Mouse (Mus musculus): Measurements from ENCODE around the gene Lef1. TPM values are rescaled to one million over a fixed set of nuclear protein-coding genes. Genes with fewer than 3 reads are reported as not detected.

Lef1 gene
- total RNA-seq, 1 experiment, result 11.1 TPM

GRCm38 (mm10) chr3:131141546-131141945 is 31.3 kb downstream of the Lef1 start:
- H3K9me3 ChIP-seq (ENCODE audit: control insufficient read depth, insufficient read depth, low read depth, low read length), result no peaks in the 10 kb centered on the region
- H3K4me3 ChIP-seq (ENCODE audit: insufficient read depth in 1 of 2, low read depth in 1 of 2, low read length in 2 of 2, poor library complexity in 1 of 2, severe bottlenecking in 1 of 2), result no peak overlapping the region
- H3K9ac ChIP-seq (ENCODE audit: insufficient read depth, low read depth, low read length, poor library complexity, severe bottlenecking), result no peak overlapping the region
- H3K4me1 ChIP-seq (ENCODE audit: control insufficient read depth in 2 of 2, insufficient read depth in 2 of 2, low read length in 2 of 2, poor library complexity in 1 of 2), result peaks cover 2 to 25% of the 10 kb centered on the region in 2 experiments; a peak in 1 of 4 replicates
- H3K36me3 ChIP-seq (ENCODE audit: control insufficient read depth, insufficient read depth, low read length, poor library complexity, severe bottlenecking), result no peaks in the 10 kb centered on the region
- DNase-seq (ENCODE audit: low read depth, low spot score), result no peak
- in situ Hi-C loops (cut with MboI; ENCODE audit: low sequenced_read_pairs in 2 of 2, unreplicated experiment in 2 of 2), result no loop called here
- TF ChIP-seq MAFK (IDR thresholded peaks at IDR 0.05; ENCODE audit: insufficient read depth, low read depth, low read length), result no peak
- no peak for TF ChIP-seq CHD2 (IDR thresholded peaks at IDR 0.05; ENCODE audit: low read depth, low read length)
- no peak for TF ChIP-seq ZC3H11A (IDR thresholded peaks at IDR 0.05; ENCODE audit: borderline replicate concordance, low read depth, low read length)
- no peak for TF ChIP-seq HCFC1 (IDR thresholded peaks at IDR 0.05; ENCODE audit: borderline replicate concordance, insufficient read depth, low read length)
- TF ChIP-seq ZNF384 (IDR thresholded peaks at IDR 0.05; ENCODE audit: low read depth, low read length), result no peak
- H3K27ac ChIP-seq (ENCODE audit: insufficient read depth, low read depth, low read length, poor library complexity, severe bottlenecking), result no peak overlapping the region

- Histone ChIP-seq H3K36me3 (ENCODE audit: control insufficient read depth, insufficient read depth, low read length, poor library complexity, severe bottlenecking) (no peaks in the 10 kb centered on the region), H3K4me1 (ENCODE audit: control insufficient read depth in 2 of 2, insufficient read depth in 2 of 2, low read length in 2 of 2, poor library complexity in 1 of 2) (peaks cover 2 to 24% of the 10 kb centered on the region in 2 experiments; a peak in 1 of 4 replicates), H3K9me3 (ENCODE audit: control insufficient read depth, insufficient read depth, low read depth, low read length) (no peaks in the 10 kb centered on the region), H3K9ac (ENCODE audit: insufficient read depth, low read depth, low read length, poor library complexity, severe bottlenecking) (no peak overlapping the region), H3K4me3 (ENCODE audit: insufficient read depth in 1 of 2, low read depth in 1 of 2, low read length in 2 of 2, poor library complexity in 1 of 2, severe bottlenecking in 1 of 2) (no peak overlapping the region), H3K27ac (ENCODE audit: insufficient read depth, low read depth, low read length, poor library complexity, severe bottlenecking) (no peak overlapping the region)
- in situ Hi-C loops (cut with MboI; ENCODE audit: low sequenced_read_pairs in 2 of 2, unreplicated experiment in 2 of 2), result no loop called here
- DNase-seq (ENCODE audit: low read depth, low spot score), result peak; percentile 41
- TF ChIP-seq MAFK (IDR thresholded peaks at IDR 0.05; ENCODE audit: insufficient read depth, low read depth, low read length) (no peak), ZNF384 (IDR thresholded peaks at IDR 0.05; ENCODE audit: low read depth, low read length) (no peak), HCFC1 (IDR thresholded peaks at IDR 0.05; ENCODE audit: borderline replicate concordance, insufficient read depth, low read length) (no peak), CHD2 (IDR thresholded peaks at IDR 0.05; ENCODE audit: low read depth, low read length) (no peak), ZC3H11A (IDR thresholded peaks at IDR 0.05; ENCODE audit: borderline replicate concordance, low read depth, low read length) (no peak)
Observed at GRCm38 (mm10) chr3:131144250-131144649, 34.0 kb downstream of the Lef1 start.

GRCm38 (mm10) chr3:131152921-131153320 is 42.6 kb downstream of the Lef1 start:
- TF ChIP-seq ZC3H11A (IDR thresholded peaks at IDR 0.05; ENCODE audit: borderline replicate concordance, low read depth, low read length) (no peak), MAFK (IDR thresholded peaks at IDR 0.05; ENCODE audit: insufficient read depth, low read depth, low read length) (0 out of 2 replicates have a peak, but pooled peaks have one; percentile 35)
- in situ Hi-C loops (cut with MboI; ENCODE audit: low sequenced_read_pairs in 2 of 2, unreplicated experiment in 2 of 2), result no loop called here

GRCm38 (mm10) chr3:131153896-131154295 is 43.6 kb downstream of the Lef1 start:
- no peak overlapping the region for H3K9ac ChIP-seq (ENCODE audit: insufficient read depth, low read depth, low read length, poor library complexity, severe bottlenecking)
- H3K27ac ChIP-seq (ENCODE audit: insufficient read depth, low read depth, low read length, poor library complexity, severe bottlenecking), result no peak overlapping the region
- no peak for DNase-seq (ENCODE audit: low read depth, low spot score)
- no peaks in the 10 kb centered on the region; the same call in 1 of the 2 replicates for H3K36me3 ChIP-seq (ENCODE audit: control insufficient read depth, insufficient read depth, low read length, poor library complexity, severe bottlenecking)
- peaks cover 0 to 9% of the 10 kb centered on the region in 2 experiments; a peak in 2 of 4 replicates for H3K4me1 ChIP-seq (ENCODE audit: control insufficient read depth in 2 of 2, insufficient read depth in 2 of 2, low read length in 2 of 2, poor library complexity in 1 of 2)
- no peak for TF ChIP-seq MAFK (IDR thresholded peaks at IDR 0.05; ENCODE audit: insufficient read depth, low read depth, low read length)
- no peak for TF ChIP-seq ZNF384 (IDR thresholded peaks at IDR 0.05; ENCODE audit: low read depth, low read length)
- TF ChIP-seq ZC3H11A (IDR thresholded peaks at IDR 0.05; ENCODE audit: borderline replicate concordance, low read depth, low read length), result no peak
- TF ChIP-seq CHD2 (IDR thresholded peaks at IDR 0.05; ENCODE audit: low read depth, low read length), result no peak
- TF ChIP-seq HCFC1 (IDR thresholded peaks at IDR 0.05; ENCODE audit: borderline replicate concordance, insufficient read depth, low read length), result no peak
- no peaks in the 10 kb centered on the region for H3K9me3 ChIP-seq (ENCODE audit: control insufficient read depth, insufficient read depth, low read depth, low read length)
- in situ Hi-C loops (cut with MboI; ENCODE audit: low sequenced_read_pairs in 2 of 2, unreplicated experiment in 2 of 2), result no loop called here
- no peak overlapping the region for H3K4me3 ChIP-seq (ENCODE audit: insufficient read depth in 1 of 2, low read depth in 1 of 2, low read length in 2 of 2, poor library complexity in 1 of 2, severe bottlenecking in 1 of 2)

More at GRCm38 (mm10) chr3:131152921-131153320, 42.6 kb downstream of the Lef1 start:
- Histone ChIP-seq H3K36me3 (ENCODE audit: control insufficient read depth, insufficient read depth, low read length, poor library complexity, severe bottlenecking) (no peaks in the 10 kb centered on the region; the same call in 1 of the 2 replicates), H3K27ac (ENCODE audit: insufficient read depth, low read depth, low read length, poor library complexity, severe bottlenecking) (no peak overlapping the region), H3K4me3 (ENCODE audit: insufficient read depth in 1 of 2, low read depth in 1 of 2, low read length in 2 of 2, poor library complexity in 1 of 2, severe bottlenecking in 1 of 2) (no peak overlapping the region), H3K9ac (ENCODE audit: insufficient read depth, low read depth, low read length, poor library complexity, severe bottlenecking) (no peak overlapping the region), H3K9me3 (ENCODE audit: control insufficient read depth, insufficient read depth, low read depth, low read length) (no peaks in the 10 kb centered on the region), H3K4me1 (ENCODE audit: control insufficient read depth in 2 of 2, insufficient read depth in 2 of 2, low read length in 2 of 2, poor library complexity in 1 of 2) (peaks cover 0 to 9% of the 10 kb centered on the region in 2 experiments; a peak in 2 of 4 replicates)
- no peak for DNase-seq (ENCODE audit: low read depth, low spot score)

GRCm38 (mm10) chr3:131154576-131154975 is 44.3 kb downstream of the Lef1 start:
- H3K4me1 ChIP-seq (ENCODE audit: control insufficient read depth in 2 of 2, insufficient read depth in 2 of 2, low read length in 2 of 2, poor library complexity in 1 of 2), result peaks cover 0 to 9% of the 10 kb centered on the region in 2 experiments; a peak in 2 of 4 replicates
- no peaks in the 10 kb centered on the region for H3K9me3 ChIP-seq (ENCODE audit: control insufficient read depth, insufficient read depth, low read depth, low read length)
- in situ Hi-C loops (cut with MboI; ENCODE audit: low sequenced_read_pairs in 2 of 2, unreplicated experiment in 2 of 2), result no loop called here
- H3K4me3 ChIP-seq (ENCODE audit: insufficient read depth in 1 of 2, low read depth in 1 of 2, low read length in 2 of 2, poor library complexity in 1 of 2, severe bottlenecking in 1 of 2), result no peak overlapping the region
- no peak overlapping the region for H3K27ac ChIP-seq (ENCODE audit: insufficient read depth, low read depth, low read length, poor library complexity, severe bottlenecking)
- no peak overlapping the region for H3K9ac ChIP-seq (ENCODE audit: insufficient read depth, low read depth, low read length, poor library complexity, severe bottlenecking)
- TF ChIP-seq ZNF384 (IDR thresholded peaks at IDR 0.05; ENCODE audit: low read depth, low read length), result no peak
- TF ChIP-seq CHD2 (IDR thresholded peaks at IDR 0.05; ENCODE audit: low read depth, low read length), result no peak
- no peak for TF ChIP-seq ZC3H11A (IDR thresholded peaks at IDR 0.05; ENCODE audit: borderline replicate concordance, low read depth, low read length)
- no peak for TF ChIP-seq MAFK (IDR thresholded peaks at IDR 0.05; ENCODE audit: insufficient read depth, low read depth, low read length)
- no peak for TF ChIP-seq HCFC1 (IDR thresholded peaks at IDR 0.05; ENCODE audit: borderline replicate concordance, insufficient read depth, low read length)
- no peak for DNase-seq (ENCODE audit: low read depth, low spot score)
- no peaks in the 10 kb centered on the region; the same call in 1 of the 2 replicates for H3K36me3 ChIP-seq (ENCODE audit: control insufficient read depth, insufficient read depth, low read length, poor library complexity, severe bottlenecking)

All from ES-E14 (cell line).